Mouse (Mus musculus): ENCODE results near the gene Gapdh.
"Not testable (repeated sequence)": the region's sequence is repeated elsewhere in the genome, so short reads cannot be mapped to it uniquely, and the experiment has no call there.

The Gapdh gene

DNA sequence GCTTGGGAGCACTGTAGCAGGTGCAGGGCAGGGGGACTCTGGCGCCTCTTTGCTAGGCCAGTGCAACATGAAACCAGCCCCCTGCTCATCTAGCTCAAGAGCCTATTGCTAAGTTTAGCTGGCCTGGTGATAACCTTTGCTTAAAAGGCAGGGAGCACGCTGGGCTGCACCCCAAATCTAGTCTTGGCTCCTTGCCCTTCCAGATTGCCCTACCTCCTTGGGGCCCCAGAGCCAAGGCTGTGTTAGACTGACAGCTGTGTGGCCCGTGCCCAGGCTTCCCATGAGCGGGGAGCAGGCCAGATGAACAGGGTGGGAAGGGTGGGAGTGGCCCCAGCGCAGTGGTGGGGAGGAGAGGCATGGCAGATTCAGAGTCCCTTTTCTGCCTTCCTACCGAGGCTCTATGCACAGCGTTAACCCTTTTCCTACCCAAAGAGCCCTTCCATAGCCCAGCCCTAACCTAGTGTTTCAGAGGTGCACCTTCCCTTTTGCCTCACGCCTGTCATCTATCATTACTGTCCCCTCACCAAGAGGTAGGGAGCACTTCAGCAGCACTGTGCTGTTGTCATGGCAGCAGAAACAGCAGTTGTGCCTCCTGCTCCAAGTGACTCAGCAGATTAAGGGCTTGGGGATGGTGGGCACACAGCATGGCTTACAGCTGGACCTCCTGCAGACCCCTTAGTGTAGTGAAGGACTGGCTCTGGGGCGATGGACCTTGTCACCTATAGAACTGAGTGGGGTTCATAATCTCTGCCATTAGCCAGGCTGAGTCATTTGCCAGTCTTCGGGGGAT, 789 bp upstream of the Gapdh start:
- no peak for DNase-seq (ENCODE audit: low read depth)

DNA sequence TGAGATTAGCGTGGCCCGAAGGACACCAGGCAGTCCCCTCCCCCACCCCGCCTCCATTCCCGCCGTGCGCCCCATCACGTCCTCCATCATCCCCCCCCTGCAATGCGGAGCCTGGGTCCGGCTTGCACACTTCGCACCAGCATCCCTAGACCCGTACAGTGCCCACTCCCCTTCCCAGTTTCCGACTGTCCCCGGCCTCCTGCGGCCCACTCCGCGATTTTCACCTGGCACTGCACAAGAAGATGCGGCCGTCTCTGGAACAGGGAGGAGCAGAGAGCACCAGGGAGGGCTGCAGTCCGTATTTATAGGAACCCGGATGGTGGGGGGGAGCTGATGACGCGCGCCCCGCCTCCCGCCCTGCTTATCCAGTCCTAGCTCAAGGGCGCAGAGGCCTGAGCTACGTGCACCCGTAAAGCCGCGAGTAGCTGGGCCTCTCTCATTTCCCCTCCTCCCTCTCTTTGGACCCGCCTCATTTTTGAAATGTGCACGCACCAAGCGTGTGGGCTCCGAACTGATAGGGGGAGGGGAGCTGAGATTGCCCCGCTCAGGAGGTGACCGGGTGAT, 857 bp downstream of the Gapdh start:
- DNase-seq (ENCODE audit: low read depth): peak; percentile 92

DNA sequence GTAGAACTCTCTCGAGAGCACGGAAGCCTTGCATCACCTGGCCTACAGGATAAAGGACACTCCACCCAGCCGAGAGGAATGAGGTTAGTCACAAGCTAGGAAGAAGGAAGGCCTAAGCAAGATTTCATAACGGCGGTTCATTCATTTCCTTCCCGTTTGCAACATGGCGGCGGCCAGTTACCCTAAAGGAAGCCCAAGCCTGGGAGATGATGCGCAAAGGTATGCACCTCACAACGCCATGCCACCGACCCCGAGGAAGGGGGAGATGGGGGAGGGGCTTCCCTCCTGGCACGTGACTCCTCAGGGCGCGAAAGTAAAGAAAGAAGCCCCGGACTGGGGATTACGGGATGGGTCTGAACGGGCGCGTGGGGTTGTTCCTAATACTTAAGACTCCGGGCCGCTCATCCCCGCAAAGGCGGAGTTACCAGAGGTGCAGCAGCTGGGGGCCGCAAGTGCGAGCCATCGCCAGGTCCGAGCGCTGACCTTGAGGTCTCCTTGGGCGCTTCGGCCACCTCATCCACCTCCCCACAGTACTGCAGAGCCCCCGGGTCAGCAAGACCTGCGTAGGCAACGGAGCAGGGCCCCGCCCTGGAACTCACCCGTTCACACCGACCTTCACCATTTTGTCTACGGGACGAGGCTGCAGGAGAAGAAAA, 1.5 kb downstream of the Gapdh start:
- DNase-seq (ENCODE audit: low read depth): no peak

DNA sequence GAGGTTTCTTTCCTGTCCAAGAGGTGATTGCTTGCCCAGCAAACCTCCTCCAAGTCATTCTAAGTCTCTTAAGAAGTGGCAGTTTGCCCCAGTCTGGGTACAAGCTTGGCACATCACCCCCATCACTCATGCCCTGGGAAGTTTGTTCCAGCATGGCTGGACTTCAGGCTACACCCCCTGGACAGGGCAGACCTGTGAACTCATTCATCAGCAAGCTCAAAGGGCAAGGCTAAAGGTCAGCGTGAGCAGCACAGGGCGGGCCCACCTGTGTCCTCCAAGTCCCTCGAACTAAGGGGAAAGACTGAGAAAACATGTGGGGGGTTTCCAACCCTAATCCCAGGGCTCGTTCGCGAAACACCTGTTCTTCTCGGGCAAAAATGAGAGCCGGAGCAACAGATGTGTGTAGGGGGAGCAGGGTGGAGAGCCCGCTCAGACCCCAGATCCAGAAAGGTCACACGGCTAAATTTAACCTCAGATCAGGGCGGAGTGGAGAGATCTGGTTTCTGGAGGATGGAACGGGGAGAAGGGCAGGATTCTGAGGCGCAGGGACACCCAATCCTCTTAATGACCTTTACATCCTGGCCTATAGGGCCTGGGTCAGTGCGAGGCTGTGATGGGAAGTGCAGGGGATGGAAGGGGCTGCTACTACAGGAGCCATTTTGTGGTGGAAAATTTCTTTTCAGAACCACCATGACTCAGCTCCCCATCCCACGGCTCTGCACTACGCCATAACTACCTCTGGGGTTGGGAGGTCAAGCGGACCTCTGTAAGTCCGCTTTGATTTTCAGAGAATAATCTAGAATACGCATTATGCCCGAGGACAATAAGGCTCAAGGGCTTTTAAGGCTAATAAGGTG, 2.2 kb downstream of the Gapdh start:
- no peak for DNase-seq (ENCODE audit: low read depth)

DNA sequence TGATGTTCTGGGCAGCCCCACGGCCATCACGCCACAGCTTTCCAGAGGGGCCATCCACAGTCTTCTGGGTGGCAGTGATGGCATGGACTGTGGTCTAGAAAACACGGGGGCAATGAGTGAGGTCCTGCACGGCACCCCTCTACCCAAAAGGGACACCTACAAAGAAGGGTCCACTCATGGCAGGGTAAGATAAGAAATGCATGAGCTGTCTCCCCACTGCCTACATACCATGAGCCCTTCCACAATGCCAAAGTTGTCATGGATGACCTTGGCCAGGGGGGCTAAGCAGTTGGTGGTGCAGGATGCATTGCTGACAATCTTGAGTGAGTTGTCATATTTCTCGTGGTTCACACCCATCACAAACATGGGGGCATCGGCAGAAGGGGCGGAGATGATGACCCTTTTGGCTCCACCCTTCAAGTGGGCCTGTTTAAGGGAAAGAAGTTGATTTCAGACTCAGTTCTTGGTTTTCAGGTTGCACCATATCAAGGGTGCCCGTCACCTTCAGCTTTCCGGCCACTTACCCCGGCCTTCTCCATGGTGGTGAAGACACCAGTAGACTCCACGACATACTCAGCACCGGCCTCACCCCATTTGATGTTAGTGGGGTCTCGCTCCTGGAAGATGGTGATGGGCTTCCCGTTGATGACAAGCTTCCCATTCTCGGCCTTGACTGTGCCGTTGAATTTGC, 3.5 kb downstream of the Gapdh start:
- not testable (repeated sequence) for DNase-seq (ENCODE audit: low read depth)

DNA sequence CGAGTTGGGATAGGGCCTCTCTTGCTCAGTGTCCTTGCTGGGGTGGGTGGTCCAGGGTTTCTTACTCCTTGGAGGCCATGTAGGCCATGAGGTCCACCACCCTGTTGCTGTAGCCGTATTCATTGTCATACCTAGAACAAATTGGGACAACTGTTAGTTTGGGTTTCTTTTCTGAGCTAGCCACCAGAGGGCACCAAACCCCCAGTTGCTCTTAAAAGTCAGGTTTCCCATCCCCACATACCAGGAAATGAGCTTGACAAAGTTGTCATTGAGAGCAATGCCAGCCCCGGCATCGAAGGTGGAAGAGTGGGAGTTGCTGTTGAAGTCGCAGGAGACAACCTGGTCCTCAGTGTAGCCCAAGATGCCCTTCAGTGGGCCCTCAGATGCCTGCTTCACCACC, 4.3 kb downstream of the Gapdh start:
- peak; percentile 74 for DNase-seq (ENCODE audit: low read depth)

DNA sequence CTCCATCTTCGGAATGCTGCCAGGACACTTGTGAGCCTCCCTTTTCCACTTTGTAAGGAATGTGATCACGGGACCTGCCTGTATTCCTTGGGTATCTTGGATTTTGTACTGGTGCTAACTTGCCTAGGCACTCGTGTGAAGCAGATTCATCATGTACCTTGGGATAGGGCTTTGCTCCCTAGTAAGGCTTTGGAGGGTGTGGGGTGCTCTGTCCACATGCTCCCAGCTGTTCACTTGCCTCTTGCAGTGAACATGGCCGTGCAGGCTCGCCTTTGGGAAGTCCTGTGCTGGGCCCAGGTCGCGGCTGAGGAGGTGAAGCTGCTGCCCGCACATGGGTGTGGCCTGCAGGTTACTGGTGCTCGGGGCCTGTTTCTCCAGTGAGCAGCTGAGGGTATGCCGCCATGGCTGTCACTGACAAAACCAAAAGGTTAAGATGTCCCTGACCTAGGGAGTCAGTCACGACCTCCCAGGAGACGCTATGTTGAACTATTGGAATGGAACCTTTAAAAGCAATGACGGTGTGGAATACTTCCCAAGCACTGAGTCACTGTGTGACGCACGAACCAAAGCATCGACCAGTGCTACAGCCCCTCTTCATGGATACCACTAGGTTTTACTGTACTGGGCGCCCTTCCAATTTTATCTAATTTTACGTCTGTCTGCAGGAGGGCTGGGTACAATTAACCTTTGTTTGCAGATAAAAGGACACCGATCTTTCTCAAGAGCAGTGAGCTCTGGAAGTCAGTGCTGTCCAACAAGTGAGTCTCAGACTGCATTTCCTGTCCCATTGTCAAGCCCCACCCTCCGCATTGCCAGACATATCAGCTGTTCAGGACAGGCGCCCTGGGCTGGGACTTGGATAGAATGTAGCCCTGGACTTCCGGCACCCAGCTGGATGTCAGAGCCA, 5.2 kb downstream of the Gapdh start:
- DNase-seq (ENCODE audit: low read depth): no peak

DNA sequence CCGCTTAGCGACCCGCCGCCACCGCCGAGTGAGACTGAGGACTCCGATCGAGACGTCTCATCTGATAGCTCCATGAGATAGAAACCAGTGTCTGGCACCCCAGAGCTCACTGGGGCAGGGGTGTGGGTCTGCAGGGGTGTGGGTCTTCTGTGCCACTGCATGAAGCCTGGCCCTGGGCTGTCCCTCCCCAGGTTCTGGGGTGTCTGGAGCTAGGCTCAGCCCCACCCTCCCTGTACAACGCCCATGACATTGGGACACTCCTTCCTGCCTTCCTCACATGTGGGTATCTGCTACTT, 5.8 kb downstream of the Gapdh start:
- DNase-seq (ENCODE audit: low read depth): no peak

DNA sequence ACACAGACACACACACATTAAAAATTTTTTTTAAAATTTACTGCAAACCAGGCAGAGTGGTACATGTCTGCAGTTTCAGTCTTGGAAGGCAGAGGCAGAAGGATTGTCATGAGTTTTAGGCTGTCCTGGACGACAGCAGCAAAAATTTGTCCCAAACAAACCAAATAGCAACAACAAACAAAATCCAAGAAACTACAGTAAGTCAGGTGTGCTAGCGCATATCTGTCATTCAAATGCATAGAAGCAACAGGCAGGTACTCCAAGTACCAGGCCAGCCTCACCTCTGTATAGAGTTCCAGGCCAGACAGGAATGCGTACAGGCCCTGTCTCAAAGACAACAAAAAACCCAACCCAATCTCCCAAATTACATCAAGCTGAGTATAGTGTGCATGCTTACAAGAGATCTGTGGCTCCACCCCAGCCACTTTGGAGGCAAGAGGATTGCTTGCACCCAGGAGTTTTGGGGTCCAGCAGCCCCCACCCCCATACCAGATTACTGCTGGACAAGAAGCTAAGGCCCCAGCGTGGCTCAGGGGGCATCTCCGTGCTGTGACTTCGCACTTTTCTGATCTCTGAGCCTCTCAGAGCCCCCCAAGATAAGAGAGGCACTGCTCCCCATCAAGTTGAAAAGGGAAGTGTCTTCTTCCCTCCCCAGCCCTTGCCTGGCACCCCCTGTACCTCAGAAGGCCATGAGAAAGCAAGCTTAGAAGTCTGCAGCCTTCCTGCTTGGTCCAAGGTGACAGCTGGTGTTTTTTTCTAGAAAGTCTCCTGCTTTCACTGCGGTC, 6.3 kb downstream of the Gapdh start:
- DNase-seq (ENCODE audit: low read depth): no peak

DNA sequence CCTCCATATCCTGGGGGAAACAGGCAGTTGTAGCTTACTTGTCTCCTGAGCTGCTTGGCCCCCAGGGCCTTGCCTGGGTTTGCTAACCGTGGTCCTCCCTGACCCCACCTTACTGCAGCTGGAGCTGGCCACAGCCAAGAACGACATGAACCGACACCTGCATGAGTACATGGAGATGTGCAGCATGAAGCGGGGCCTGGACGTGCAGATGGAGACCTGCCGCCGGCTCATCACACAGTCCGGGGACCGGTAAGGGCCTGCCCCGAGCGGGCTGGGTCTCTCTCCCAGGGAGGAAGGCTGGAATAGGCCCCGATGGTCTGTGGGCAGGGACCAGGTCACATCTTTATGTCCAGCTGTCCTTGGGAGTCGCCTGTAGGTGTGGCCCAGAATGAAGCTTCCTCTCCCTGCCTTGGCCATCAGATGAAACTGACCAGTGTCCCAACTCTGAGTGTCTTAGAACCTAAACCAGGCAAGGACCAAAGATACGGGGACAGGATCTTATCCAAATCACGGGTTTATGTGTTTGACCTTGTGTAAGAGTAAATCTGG, 7.2 kb downstream of the Gapdh start:
- no peak for DNase-seq (ENCODE audit: low read depth)

DNA sequence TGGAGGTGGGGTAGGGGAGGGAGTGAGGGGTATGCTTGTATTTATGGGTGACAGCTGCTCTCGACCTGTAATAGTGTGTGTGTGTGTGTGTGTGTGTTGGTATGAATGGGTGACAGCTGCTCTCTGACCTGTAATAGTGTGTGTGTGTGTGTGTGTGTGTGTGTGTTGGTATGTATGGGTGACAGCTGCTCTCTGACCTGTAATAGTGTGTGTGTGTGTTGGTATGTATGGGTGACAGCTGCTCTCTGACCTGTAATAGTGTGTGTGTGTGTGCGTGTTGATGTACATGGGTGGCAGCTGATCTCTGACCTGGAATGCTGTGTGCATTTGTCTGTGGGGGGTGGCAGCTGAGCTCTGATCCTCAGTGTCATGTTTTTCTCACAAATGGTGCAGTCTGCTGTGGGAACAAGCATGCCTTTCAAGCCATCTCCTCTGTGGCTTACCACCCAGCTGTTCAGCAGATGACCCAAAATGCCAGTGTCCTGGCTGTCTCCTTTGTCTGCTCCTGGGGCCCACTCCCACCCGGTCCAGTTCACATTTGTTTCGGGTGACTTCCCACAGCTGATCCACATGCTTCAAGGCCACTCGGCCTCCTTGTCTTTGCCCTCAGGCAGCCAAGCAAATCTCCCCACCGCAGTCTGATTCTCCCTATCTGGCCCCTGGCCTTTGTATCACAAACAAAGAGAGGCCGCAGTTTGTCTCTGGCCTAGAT, 9.2 kb downstream of the Gapdh start:
- DNase-seq (ENCODE audit: low read depth): no peak

DNA sequence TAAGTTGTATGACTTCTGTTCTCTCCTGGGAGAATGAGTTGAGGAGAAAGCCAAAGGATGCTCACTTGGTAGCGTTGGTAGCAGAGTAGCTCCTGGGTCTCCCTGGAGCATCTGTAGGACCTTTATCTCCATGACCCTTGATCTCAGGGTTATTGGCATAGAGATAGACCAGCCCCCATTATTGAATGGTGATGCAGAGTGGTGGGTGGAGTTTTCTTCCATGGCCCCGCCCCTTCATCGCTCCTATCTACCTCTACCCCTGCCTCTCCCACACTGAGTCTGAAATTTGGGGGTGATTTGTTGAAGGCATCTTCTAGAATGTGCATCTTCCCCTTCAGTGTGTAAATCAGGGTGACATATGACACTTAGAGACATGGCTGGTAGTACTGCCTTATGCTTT, 9.8 kb downstream of the Gapdh start:
- no peak for DNase-seq (ENCODE audit: low read depth)

DNA sequence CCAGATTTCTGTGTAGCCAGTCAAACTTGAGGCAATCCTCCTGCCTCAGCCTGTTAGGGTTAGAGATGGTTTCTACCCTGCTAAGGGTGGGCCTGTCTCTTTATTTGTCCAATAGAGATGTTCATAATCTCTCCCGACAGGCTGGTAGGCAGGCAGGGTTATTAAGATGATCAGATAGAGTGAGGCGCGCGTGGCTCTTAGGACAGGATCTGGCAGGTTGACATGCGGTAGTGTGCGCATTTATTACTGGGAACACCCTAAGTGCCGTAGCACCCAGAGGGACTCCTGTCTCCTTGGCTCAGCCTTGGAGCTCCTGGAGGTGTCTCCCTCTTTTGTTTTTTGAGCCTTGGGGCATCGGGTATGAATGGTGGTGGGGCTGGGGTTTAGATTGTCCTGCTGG, 11.0 kb downstream of the Gapdh start:
- no peak for DNase-seq (ENCODE audit: low read depth)

DNA sequence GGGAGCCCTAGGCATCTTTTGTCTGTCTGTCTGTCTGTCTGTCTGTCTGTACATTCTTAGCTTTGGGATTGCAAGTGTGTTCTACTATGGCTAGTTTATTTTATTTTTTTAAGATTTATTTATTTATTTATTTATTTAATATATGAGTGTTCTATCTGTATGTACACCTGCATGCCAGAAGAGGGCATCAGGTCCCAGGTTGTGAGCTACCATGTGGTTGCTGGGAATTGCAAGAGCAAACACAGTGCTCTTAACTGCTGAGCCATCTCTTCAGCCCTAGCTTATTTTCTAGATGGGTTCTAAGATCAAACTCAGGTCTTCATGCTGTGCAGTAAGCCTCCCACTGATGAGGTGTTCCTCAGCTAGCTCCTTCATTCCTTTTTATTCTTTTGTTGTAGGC, 11.7 kb downstream of the Gapdh start:
- no peak for DNase-seq (ENCODE audit: low read depth)

DNA sequence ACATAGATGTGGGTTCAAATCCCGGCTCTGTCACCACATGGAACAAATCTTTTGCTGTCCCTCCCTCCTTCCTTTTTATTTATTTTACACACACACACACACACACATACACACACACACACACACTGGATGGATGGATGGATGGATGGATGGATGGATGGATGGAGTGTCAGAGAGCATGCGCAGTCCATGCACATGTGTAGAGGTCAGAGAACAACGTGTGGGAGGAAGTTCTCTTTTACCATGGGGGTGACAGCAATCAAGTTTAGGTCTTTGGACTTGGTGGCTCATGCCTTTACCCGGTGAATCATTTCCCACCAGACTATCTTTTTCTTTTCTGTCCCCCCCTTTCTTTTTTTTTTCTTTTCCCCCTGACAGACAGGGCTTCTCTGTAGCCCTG, 12.6 kb downstream of the Gapdh start:
- no peak for DNase-seq (ENCODE audit: low read depth)

DNA sequence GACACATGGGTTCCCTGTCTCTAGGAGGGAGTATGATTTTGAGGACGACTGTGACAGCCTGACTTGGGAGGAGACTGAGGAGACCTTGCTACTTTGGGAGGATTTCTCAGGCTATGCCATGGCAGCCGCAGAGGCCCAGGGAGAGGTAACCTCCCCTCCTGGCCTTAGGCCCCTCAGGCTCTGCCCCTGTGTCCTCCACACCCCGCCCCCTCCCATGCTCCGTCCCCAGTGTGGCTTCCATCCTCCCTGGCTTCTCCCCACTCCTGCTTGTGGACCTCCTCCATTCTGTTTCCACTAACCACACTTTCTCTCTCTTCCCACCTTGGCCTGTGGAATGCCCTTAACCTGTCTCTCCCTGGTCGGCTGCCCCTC, 13.3 kb downstream of the Gapdh start:
- no peak for DNase-seq (ENCODE audit: low read depth)

DNA sequence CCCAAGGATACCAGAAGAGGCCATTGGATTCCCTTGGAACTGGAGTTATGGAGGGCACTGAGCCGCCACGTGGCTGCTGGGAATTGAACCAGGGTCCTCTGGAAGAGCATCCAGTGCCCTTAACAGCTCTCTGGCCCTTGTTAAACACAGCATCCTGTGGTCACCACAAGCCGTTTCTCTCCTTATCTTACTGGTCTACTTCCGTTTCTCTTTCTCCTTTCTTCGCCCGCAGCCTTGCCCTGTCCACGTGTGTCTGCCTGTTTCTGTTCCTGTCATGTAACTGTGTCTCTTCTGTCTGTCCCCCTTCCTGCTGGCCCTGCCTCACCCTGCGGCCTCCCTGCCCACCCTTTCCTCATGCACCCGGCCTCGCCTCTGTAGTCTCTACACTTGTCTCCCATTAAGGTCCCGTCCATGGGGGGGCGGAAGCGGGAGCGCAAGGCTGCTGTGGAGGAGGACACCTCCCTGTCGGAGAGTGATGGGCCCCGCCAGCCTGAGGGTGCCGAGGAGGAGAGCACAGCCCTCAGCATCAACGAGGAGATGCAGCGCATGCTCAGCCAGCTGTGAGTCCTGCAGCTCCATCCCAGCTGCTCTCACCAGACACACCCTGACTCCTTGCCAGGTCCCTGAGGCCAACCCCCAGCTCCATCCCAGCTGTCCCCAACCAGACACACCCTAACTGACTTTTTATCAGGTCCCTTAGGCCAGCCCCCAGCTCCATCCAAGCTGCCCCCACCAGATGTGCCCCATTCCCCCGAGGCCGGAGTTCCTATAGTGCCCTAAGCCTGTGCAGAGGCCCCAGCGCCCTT, 13.9 kb downstream of the Gapdh start:
- DNase-seq (ENCODE audit: low read depth): no peak

DNA sequence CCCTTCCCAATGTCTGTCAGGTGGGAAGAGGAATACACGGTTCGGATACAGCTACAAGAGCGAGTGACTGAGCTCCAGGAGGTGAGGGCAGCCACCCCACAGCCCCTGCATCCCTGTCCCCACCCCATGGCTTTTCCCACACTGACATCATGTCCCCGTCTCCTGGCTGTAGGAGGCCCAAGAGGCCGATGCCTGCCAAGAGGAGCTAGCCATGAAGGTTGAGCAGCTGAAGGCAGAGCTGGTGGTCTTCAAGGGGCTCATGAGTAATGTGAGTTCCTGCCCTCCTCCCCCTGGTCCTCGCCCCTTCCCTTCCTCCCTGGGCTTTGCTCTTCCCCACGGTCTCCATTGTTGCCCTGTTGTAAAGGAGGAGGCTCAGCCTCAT, 16.7 kb downstream of the Gapdh start:
- no peak for DNase-seq (ENCODE audit: low read depth)
